Mouse (Mus musculus): ENCODE data around the gene Dennd1c. TPM values are rescaled to one million over a fixed set of nuclear protein-coding genes. Genes with fewer than 3 reads are reported as not detected.

The Dennd1c gene
- polyA plus RNA-seq, 1 experiment from 2014 or later: 2.9 TPM

- WGBS: 74% methylated on average over 8 of the region's 8 CpGs
- ATAC-seq (ENCODE audit: insufficient read depth, low FRiP score, low TSS enrichment): no peak
- H3K9me3 ChIP-seq (ENCODE audit: control insufficient read depth, low read length): no peaks in the 10 kb centered on the region
Measured at GRCm38 (mm10) chr17:57041554-57041953, 36.8 kb downstream of the Dennd1c start, which contains the start of gene Slc25a41. Slc25a41 (minus strand) TSS chr17:57041654.

DNA sequence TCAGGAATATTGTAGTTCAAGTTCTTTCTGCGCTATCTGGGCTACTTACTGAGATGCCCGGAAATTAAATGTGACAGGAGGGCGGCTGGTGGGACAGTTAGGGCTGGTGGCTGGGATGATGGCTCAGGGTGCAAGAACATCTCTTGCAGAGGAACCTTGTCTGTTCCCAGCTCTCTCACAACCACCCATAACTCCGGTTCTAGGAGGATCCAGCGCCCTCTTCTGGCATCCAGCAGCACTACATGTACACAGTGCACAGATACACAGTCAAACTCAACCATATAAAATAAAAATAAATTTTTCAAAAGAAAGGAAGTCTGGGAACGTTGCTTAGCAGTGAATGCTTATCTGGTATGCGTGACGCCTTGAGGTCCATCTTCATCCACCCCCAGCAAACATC lies 39.3 kb downstream of the Dennd1c start:
- ATAC-seq (ENCODE audit: insufficient read depth, low FRiP score, low TSS enrichment) (no peak), DNase-seq (ENCODE audit: low spot score) (no peak)
- H3K4me2 ChIP-seq (ENCODE audit: low read depth): no peak overlapping the region
- no peaks in the 10 kb centered on the region for H3K36me3 ChIP-seq (ENCODE audit: control insufficient read depth, insufficient read depth, low read length)
- no peak overlapping the region for H3K9ac ChIP-seq (ENCODE audit: low read length)
- H3K27me3 ChIP-seq (ENCODE audit: control insufficient read depth, insufficient read depth, low read length): peaks cover 3% of the 10 kb centered on the region; the same call in 1 of the 2 replicates
- no peaks in the 10 kb centered on the region for H3K9me3 ChIP-seq (ENCODE audit: control insufficient read depth, low read length)
- H3K4me1 ChIP-seq (ENCODE audit: control insufficient read depth, insufficient read depth, low read length): no peaks in the 10 kb centered on the region
- 39% methylated on average over 8 of the region's 8 CpGs for WGBS
- H3K4me3 ChIP-seq (ENCODE audit: low read depth, low read length): no peak overlapping the region
- H3K27ac ChIP-seq (ENCODE audit: low read depth, low read length): no peak overlapping the region

More at GRCm38 (mm10) chr17:57041554-57041953, 36.8 kb downstream of the Dennd1c start, which contains the start of gene Slc25a41:
- Histone ChIP-seq H3K36me3 (ENCODE audit: control insufficient read depth, insufficient read depth, low read length) (no peaks in the 10 kb centered on the region), H3K27ac (ENCODE audit: low read depth, low read length) (no peak within 1 kb of the TSS), H3K9ac (ENCODE audit: low read length) (no peak within 1 kb of the TSS), H3K4me3 (ENCODE audit: low read depth, low read length) (no peak within 1 kb of the TSS), H3K4me2 (ENCODE audit: low read depth) (no peak within 1 kb of the TSS), H3K4me1 (ENCODE audit: control insufficient read depth, insufficient read depth, low read length) (no peaks in the 10 kb centered on the region), H3K27me3 (ENCODE audit: control insufficient read depth, insufficient read depth, low read length) (peaks cover 3% of the 10 kb centered on the region; the same call in 1 of the 2 replicates)
- DNase-seq (ENCODE audit: low spot score): no peak

DNA sequence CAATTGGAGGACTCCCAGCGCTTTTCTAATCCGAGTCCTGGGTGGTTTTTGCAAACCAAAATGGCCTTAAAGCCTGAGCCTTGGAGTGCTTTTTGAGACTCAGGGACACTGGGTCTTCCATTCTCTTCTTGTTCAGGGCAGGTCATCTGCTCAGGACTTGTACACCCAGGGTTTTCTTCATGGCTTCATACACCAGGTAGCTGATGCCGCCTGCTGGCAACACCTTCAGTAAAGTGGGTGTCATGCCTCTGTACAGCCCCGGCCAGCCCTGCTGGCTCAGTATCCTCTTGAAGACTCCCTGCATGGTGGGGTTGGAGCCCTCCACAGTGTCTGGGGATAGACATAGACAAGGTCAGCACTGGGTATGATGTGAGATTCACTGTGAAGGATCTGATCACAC lies 45.5 kb downstream of the Dennd1c start:
- no peak overlapping the region for H3K4me3 ChIP-seq (ENCODE audit: low read depth, low read length)
- ATAC-seq (ENCODE audit: insufficient read depth, low FRiP score, low TSS enrichment): no peak
- no peak overlapping the region for H3K27ac ChIP-seq (ENCODE audit: low read depth, low read length)
- no peaks in the 10 kb centered on the region for H3K27me3 ChIP-seq (ENCODE audit: control insufficient read depth, insufficient read depth, low read length)
- DNase-seq (ENCODE audit: low spot score): no peak
- peak overlapping the region; percentile 63 for H3K9ac ChIP-seq (ENCODE audit: low read length)
- H3K36me3 ChIP-seq (ENCODE audit: control insufficient read depth, insufficient read depth, low read length): peaks cover 4% of the 10 kb centered on the region
- H3K9me3 ChIP-seq (ENCODE audit: control insufficient read depth, low read length): no peaks in the 10 kb centered on the region
- peaks cover 11% of the 10 kb centered on the region for H3K4me1 ChIP-seq (ENCODE audit: control insufficient read depth, insufficient read depth, low read length)
- H3K4me2 ChIP-seq (ENCODE audit: low read depth): no peak overlapping the region
- WGBS: 91% methylated on average over 4 of the region's 4 CpGs

GRCm38 (mm10) chr17:57031661-57032420 lies 46.5 kb downstream of the Dennd1c start:
- Histone ChIP-seq H3K9me3 (ENCODE audit: control insufficient read depth, low read length) (no peaks in the 10 kb centered on the region), H3K27ac (ENCODE audit: low read depth, low read length) (peak overlapping the region; percentile 46; the same call in 1 of the 2 replicates), H3K4me2 (ENCODE audit: low read depth) (peak overlapping the region; percentile 49), H3K4me1 (ENCODE audit: control insufficient read depth, insufficient read depth, low read length) (peaks cover 11% of the 10 kb centered on the region), H3K4me3 (ENCODE audit: low read depth, low read length) (peak overlapping the region; percentile 96), H3K9ac (ENCODE audit: low read length) (peak overlapping the region; percentile 63), H3K36me3 (ENCODE audit: control insufficient read depth, insufficient read depth, low read length) (peaks cover 11% of the 10 kb centered on the region), H3K27me3 (ENCODE audit: control insufficient read depth, insufficient read depth, low read length) (no peaks in the 10 kb centered on the region)
- peak; percentile 99 for ATAC-seq (ENCODE audit: insufficient read depth, low FRiP score, low TSS enrichment)
- under 1% methylated on average over 38 of the region's 38 CpGs for WGBS
- peak; percentile 99 for DNase-seq (ENCODE audit: low spot score)

- Histone ChIP-seq H3K4me2 (ENCODE audit: low read depth) (peak within 1 kb of the TSS; percentile 86), H3K27ac (ENCODE audit: low read depth, low read length) (peak within 1 kb of the TSS; percentile 91), H3K4me1 (ENCODE audit: control insufficient read depth, insufficient read depth, low read length) (peaks cover 11% of the 10 kb centered on the region), H3K9me3 (ENCODE audit: control insufficient read depth, low read length) (no peaks in the 10 kb centered on the region), H3K36me3 (ENCODE audit: control insufficient read depth, insufficient read depth, low read length) (peaks cover 14% of the 10 kb centered on the region), H3K9ac (ENCODE audit: low read length) (peak within 1 kb of the TSS; percentile 99), H3K4me3 (ENCODE audit: low read depth, low read length) (peak within 1 kb of the TSS; percentile 96), H3K27me3 (ENCODE audit: control insufficient read depth, insufficient read depth, low read length) (no peaks in the 10 kb centered on the region)
- DNase-seq (ENCODE audit: low spot score): peak; percentile 55
- peak; percentile 2; the same call in 1 of the 2 replicates for ATAC-seq (ENCODE audit: insufficient read depth, low FRiP score, low TSS enrichment)
- WGBS: under 1% methylated on average over 65 of the region's 99 CpGs
Measured at GRCm38 (mm10) chr17:57030931-57031660, 47.2 kb downstream of the Dennd1c start, which contains the start of gene Khsrp. Khsrp (minus strand) TSS chr17:57031522.

DNA sequence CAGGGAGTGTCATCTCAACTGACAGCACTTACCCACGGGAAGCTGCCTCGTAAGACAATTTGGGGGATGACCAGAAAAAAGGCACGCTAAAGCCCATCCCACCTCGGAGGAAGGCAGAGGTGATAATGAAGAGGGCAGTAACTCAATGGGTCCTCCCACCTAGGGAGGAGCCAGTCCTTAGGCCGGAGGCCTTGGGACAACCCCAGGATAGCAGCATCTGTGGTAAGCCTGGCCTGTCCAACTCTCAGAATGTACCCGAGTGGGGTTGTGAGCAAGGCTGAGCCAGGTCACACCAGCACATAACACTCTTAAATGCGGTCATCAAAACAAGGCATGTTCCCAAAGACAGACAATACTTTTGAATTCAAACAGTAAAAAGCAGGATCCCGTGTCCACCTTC lies 48.6 kb downstream of the Dennd1c start:
- DNase-seq (ENCODE audit: low spot score): no peak
- no peaks in the 10 kb centered on the region for H3K9me3 ChIP-seq (ENCODE audit: control insufficient read depth, low read length)

GRCm38 (mm10) chr17:57027471-57027870 lies 50.8 kb downstream of the Dennd1c start:
- Histone ChIP-seq H3K9me3 (ENCODE audit: control insufficient read depth, low read length) (no peaks in the 10 kb centered on the region), H3K27ac (ENCODE audit: low read depth, low read length) (no peak overlapping the region), H3K4me1 (ENCODE audit: control insufficient read depth, insufficient read depth, low read length) (peaks cover 11% of the 10 kb centered on the region), H3K9ac (ENCODE audit: low read length) (no peak overlapping the region), H3K27me3 (ENCODE audit: control insufficient read depth, insufficient read depth, low read length) (no peaks in the 10 kb centered on the region), H3K4me2 (ENCODE audit: low read depth) (no peak overlapping the region), H3K36me3 (ENCODE audit: control insufficient read depth, insufficient read depth, low read length) (peaks cover 44% of the 10 kb centered on the region), H3K4me3 (ENCODE audit: low read depth, low read length) (no peak overlapping the region)
- DNase-seq (ENCODE audit: low spot score) (no peak), ATAC-seq (ENCODE audit: insufficient read depth, low FRiP score, low TSS enrichment) (no peak)
- 97% methylated on average over 4 of the region's 4 CpGs for WGBS

More for the DNA sequence above, 48.6 kb downstream of the Dennd1c start:
- Histone ChIP-seq H3K27me3 (ENCODE audit: control insufficient read depth, insufficient read depth, low read length) (no peaks in the 10 kb centered on the region), H3K27ac (ENCODE audit: low read depth, low read length) (no peak overlapping the region), H3K4me2 (ENCODE audit: low read depth) (peak overlapping the region; percentile 86), H3K9ac (ENCODE audit: low read length) (peak overlapping the region; percentile 99), H3K4me1 (ENCODE audit: control insufficient read depth, insufficient read depth, low read length) (peaks cover 11% of the 10 kb centered on the region), H3K4me3 (ENCODE audit: low read depth, low read length) (peak overlapping the region; percentile 96), H3K36me3 (ENCODE audit: control insufficient read depth, insufficient read depth, low read length) (peaks cover 26% of the 10 kb centered on the region)
- no peak for ATAC-seq (ENCODE audit: insufficient read depth, low FRiP score, low TSS enrichment)
- WGBS: 34% methylated on average over 8 of the region's 8 CpGs

DNA sequence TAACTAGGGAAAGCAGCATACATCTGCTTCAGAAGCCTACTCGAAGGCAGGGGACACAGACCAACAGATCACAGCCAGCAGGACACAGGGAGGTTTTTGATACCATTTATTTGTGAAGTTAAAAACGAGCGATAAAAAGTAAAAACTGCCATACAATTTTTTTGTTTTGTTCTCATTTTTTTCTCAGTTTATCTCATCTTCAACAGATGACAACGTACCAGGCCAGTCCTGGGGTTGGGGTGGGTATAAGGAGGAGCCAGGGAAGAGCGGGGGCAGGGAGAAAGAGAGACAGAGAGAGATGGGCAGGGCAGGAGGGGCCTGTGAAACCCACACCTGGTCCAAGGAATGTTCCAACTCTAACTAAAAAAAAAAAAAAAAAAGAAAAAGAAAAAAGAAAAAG lies 57.4 kb downstream of the Dennd1c start:
- H3K36me3 ChIP-seq (ENCODE audit: control insufficient read depth, insufficient read depth, low read length): peaks cover 38% of the 10 kb centered on the region
- H3K4me1 ChIP-seq (ENCODE audit: control insufficient read depth, insufficient read depth, low read length): no peaks in the 10 kb centered on the region
- H3K27me3 ChIP-seq (ENCODE audit: control insufficient read depth, insufficient read depth, low read length): no peaks in the 10 kb centered on the region
- no peak overlapping the region for H3K4me3 ChIP-seq (ENCODE audit: low read depth, low read length)
- ATAC-seq (ENCODE audit: insufficient read depth, low FRiP score, low TSS enrichment): no peak
- H3K27ac ChIP-seq (ENCODE audit: low read depth, low read length): no peak overlapping the region
- no peak overlapping the region for H3K4me2 ChIP-seq (ENCODE audit: low read depth)
- DNase-seq (ENCODE audit: low spot score): no peak
- H3K9me3 ChIP-seq (ENCODE audit: control insufficient read depth, low read length): no peaks in the 10 kb centered on the region
- WGBS: 90% methylated on average over 5 of the region's 5 CpGs
- H3K9ac ChIP-seq (ENCODE audit: low read length): no peak overlapping the region
